Mouse (Mus musculus): ENCODE data around the gene Copz1. TPM values are rescaled to one million over a fixed set of nuclear protein-coding genes. Genes with fewer than 3 reads are reported as not detected.
A peak's percentile ranks its signal among the peaks of the same experiment; 100 is the strongest.

Gene Copz1
- total and polyA plus RNA-seq, 2 experiments from 2014 or later, result 109 to 124 TPM

- 0 out of 2 replicates have a peak overlapping the region, but pooled peaks have one; percentile 77 for H3K9ac ChIP-seq (replicated peaks; ENCODE audit: low read depth, low read length)
- H3K36me3 ChIP-seq (replicated peaks; ENCODE audit: control insufficient read depth, insufficient read depth, low read length), result no peaks in the 10 kb centered on the region
- H3K27me3 ChIP-seq (ENCODE audit: control insufficient read depth, insufficient read depth, low read length), result no peaks in the 10 kb centered on the region
- 0 out of 2 replicates have a peak, but pooled peaks cover 4% of the 10 kb centered on the region for H3K4me1 ChIP-seq (ENCODE audit: control insufficient read depth, insufficient read depth)
- ATAC-seq (ENCODE audit: insufficient read depth, low read depth) (no peak), DNase-seq (ENCODE audit: low spot score) (no peak)
- 66% methylated on average over 3 of the region's 4 CpGs for WGBS
- H3K4me2 ChIP-seq (ENCODE audit: low read depth, low read length), result peak overlapping the region; percentile 96
- H3K27ac ChIP-seq (ENCODE audit: low read depth), result no peak overlapping the region
- peak overlapping the region; percentile 74 for H3K4me3 ChIP-seq (ENCODE audit: low read depth, low read length)
- no peaks in the 10 kb centered on the region for H3K9me3 ChIP-seq (replicated peaks; ENCODE audit: control insufficient read depth, low read length)
- no peak for TF ChIP-seq EP300 (IDR thresholded peaks at IDR 0.05; ENCODE audit: low read depth)
- no peak for TF ChIP-seq CTCF (IDR thresholded peaks at IDR 0.05; ENCODE audit: low read depth)
Observed at GRCm38 (mm10) chr15:103322396-103322795, 49.9 kb downstream of the Copz1 start.

- ATAC-seq (ENCODE audit: insufficient read depth, low read depth) (peak; percentile 24), DNase-seq (ENCODE audit: low spot score) (no peak)
- TF ChIP-seq EP300 (IDR thresholded peaks at IDR 0.05; ENCODE audit: low read depth) (no peak), CTCF (IDR thresholded peaks at IDR 0.05; ENCODE audit: low read depth) (no peak)
- Histone ChIP-seq H3K4me2 (ENCODE audit: low read depth, low read length) (peak overlapping the region; percentile 96), H3K27me3 (ENCODE audit: control insufficient read depth, insufficient read depth, low read length) (no peaks in the 10 kb centered on the region), H3K4me3 (ENCODE audit: low read depth, low read length) (peak overlapping the region; percentile 74), H3K27ac (ENCODE audit: low read depth) (peak overlapping the region; percentile 69; the same call in 1 of the 2 replicates), H3K9me3 (replicated peaks; ENCODE audit: control insufficient read depth, low read length) (no peaks in the 10 kb centered on the region), H3K4me1 (ENCODE audit: control insufficient read depth, insufficient read depth) (0 out of 2 replicates have a peak, but pooled peaks cover 4% of the 10 kb centered on the region), H3K36me3 (replicated peaks; ENCODE audit: control insufficient read depth, insufficient read depth, low read length) (no peaks in the 10 kb centered on the region), H3K9ac (replicated peaks; ENCODE audit: low read depth, low read length) (peak overlapping the region; percentile 77)
- WGBS, result 1% methylated on average over 19 of the region's 26 CpGs
Observed at GRCm38 (mm10) chr15:103323070-103323454, 50.5 kb downstream of the Copz1 start.

- Histone ChIP-seq H3K4me1 (ENCODE audit: control insufficient read depth, insufficient read depth) (0 out of 2 replicates have a peak, but pooled peaks cover 4% of the 10 kb centered on the region), H3K27ac (ENCODE audit: low read depth) (peak overlapping the region; percentile 69), H3K4me3 (ENCODE audit: low read depth, low read length) (peak overlapping the region; percentile 74), H3K9ac (replicated peaks; ENCODE audit: low read depth, low read length) (peak overlapping the region; percentile 77), H3K27me3 (ENCODE audit: control insufficient read depth, insufficient read depth, low read length) (no peaks in the 10 kb centered on the region), H3K4me2 (ENCODE audit: low read depth, low read length) (peak overlapping the region; percentile 96), H3K36me3 (replicated peaks; ENCODE audit: control insufficient read depth, insufficient read depth, low read length) (no peaks in the 10 kb centered on the region), H3K9me3 (replicated peaks; ENCODE audit: control insufficient read depth, low read length) (no peaks in the 10 kb centered on the region)
- ATAC-seq (ENCODE audit: insufficient read depth, low read depth), result peak; percentile 95
- peak; percentile 82 for DNase-seq (ENCODE audit: low spot score)
- TF ChIP-seq CTCF (IDR thresholded peaks at IDR 0.05; ENCODE audit: low read depth) (peak; percentile 95), EP300 (IDR thresholded peaks at IDR 0.05; ENCODE audit: low read depth) (no peak)
- under 1% methylated on average over 40 of the region's 40 CpGs for WGBS
Observed at GRCm38 (mm10) chr15:103323455-103324247, 51.1 kb downstream of the Copz1 start.

- H3K27ac ChIP-seq (ENCODE audit: low read depth), result no peak overlapping the region
- DNase-seq (ENCODE audit: low spot score) (no peak), ATAC-seq (ENCODE audit: insufficient read depth, low read depth) (no peak)
- no peak overlapping the region for H3K4me3 ChIP-seq (ENCODE audit: low read depth, low read length)
- no peak overlapping the region for H3K9ac ChIP-seq (replicated peaks; ENCODE audit: low read depth, low read length)
- H3K9me3 ChIP-seq (replicated peaks; ENCODE audit: control insufficient read depth, low read length), result no peaks in the 10 kb centered on the region
- peaks cover 12% of the 10 kb centered on the region for H3K27me3 ChIP-seq (ENCODE audit: control insufficient read depth, insufficient read depth, low read length)
- no peaks in the 10 kb centered on the region for H3K36me3 ChIP-seq (replicated peaks; ENCODE audit: control insufficient read depth, insufficient read depth, low read length)
- no peak overlapping the region for H3K4me2 ChIP-seq (ENCODE audit: low read depth, low read length)
- TF ChIP-seq CTCF (IDR thresholded peaks at IDR 0.05; ENCODE audit: low read depth) (no peak), EP300 (IDR thresholded peaks at IDR 0.05; ENCODE audit: low read depth) (no peak)
- WGBS, result 61% methylated on average over 5 of the region's 5 CpGs
- H3K4me1 ChIP-seq (ENCODE audit: control insufficient read depth, insufficient read depth), result no peaks in the 10 kb centered on the region
Observed at GRCm38 (mm10) chr15:103333081-103333615, 60.6 kb downstream of the Copz1 start.

- WGBS, result 78% methylated on average over 5 of the region's 5 CpGs
- ATAC-seq (ENCODE audit: insufficient read depth, low read depth) (no peak), DNase-seq (ENCODE audit: low spot score) (no peak)
- Histone ChIP-seq H3K27ac (ENCODE audit: low read depth) (no peak overlapping the region), H3K9me3 (replicated peaks; ENCODE audit: control insufficient read depth, low read length) (no peaks in the 10 kb centered on the region), H3K36me3 (replicated peaks; ENCODE audit: control insufficient read depth, insufficient read depth, low read length) (no peaks in the 10 kb centered on the region), H3K9ac (replicated peaks; ENCODE audit: low read depth, low read length) (no peak overlapping the region), H3K4me1 (ENCODE audit: control insufficient read depth, insufficient read depth) (no peaks in the 10 kb centered on the region), H3K4me2 (ENCODE audit: low read depth, low read length) (no peak overlapping the region), H3K27me3 (ENCODE audit: control insufficient read depth, insufficient read depth, low read length) (peaks cover 16% of the 10 kb centered on the region), H3K4me3 (ENCODE audit: low read depth, low read length) (no peak overlapping the region)
- TF ChIP-seq CTCF (IDR thresholded peaks at IDR 0.05; ENCODE audit: low read depth) (no peak), EP300 (IDR thresholded peaks at IDR 0.05; ENCODE audit: low read depth) (no peak)
Observed at GRCm38 (mm10) chr15:103333738-103334137, 61.2 kb downstream of the Copz1 start.

Data from heart, postnatal 0 days (tissue).